Mouse (Mus musculus): ENCODE measurements around the gene Fam151b. TPM values are rescaled to one million over a fixed set of nuclear protein-coding genes. Genes with fewer than 3 reads are reported as not detected.
A peak's percentile ranks its signal among the peaks of the same experiment; 100 is the strongest.

The Fam151b gene
- polyA plus RNA-seq (2014; fragmentation: Nextera tagmentation; extraction: Ambion mirVana), result 0.32 and 0.34 TPM in 2 replicates

DNA sequence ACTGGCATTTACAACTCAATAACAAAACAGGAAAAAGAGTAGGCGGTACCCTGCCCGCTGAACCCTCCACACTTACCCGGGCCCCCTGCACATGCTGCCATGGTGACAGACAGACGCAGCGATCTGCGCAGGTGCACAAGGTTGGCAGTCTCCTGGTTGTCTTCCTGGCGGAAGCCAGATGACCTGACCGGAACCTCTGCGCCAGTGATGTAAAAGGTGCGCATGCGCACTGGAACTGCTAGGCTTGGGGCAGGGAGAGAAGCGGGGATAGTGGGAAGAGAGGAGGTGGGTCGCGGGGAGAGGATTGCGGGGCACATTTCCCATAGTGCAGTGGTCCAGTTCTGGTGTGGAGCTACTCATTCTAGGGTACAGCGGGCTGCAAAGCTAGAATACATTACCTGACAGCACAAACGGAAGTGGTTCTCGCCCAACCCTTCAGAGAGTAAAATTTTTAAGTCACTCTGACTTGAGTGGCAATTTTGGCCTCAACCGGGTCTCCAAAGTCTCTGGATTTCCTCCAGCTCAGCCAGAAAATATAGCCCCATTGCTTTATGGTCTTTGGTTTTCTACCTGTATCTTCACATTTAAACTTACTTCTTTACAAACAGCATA is at the start of gene Fam151b:
Gene Fam151b, minus strand, starts transcription at position 164 of the 612 bp plus-strand sequence.
- Histone ChIP-seq H3K4me2 (ENCODE audit: low read length) (peak within 1 kb of the TSS; percentile 59), H3K4me3 (ENCODE audit: low read depth, low read length) (peak within 1 kb of the TSS; percentile 41), H3K27me3 (replicated peaks; ENCODE audit: control insufficient read depth, insufficient read depth, low read length) (no peaks in the 10 kb centered on the region), H3K4me1 (ENCODE audit: control insufficient read depth, insufficient read depth, low read length) (no peaks in the 10 kb centered on the region), H3K9ac (ENCODE audit: low read length) (peak within 1 kb of the TSS; percentile 48), H3K36me3 (ENCODE audit: control insufficient read depth, insufficient read depth, low read length) (no peaks in the 10 kb centered on the region), H3K9me3 (replicated peaks; ENCODE audit: control insufficient read depth, low read length) (no peaks in the 10 kb centered on the region), H3K27ac (ENCODE audit: low read depth, low read length) (peak within 1 kb of the TSS; percentile 53; the same call in 1 of the 2 replicates)
- WGBS, result 6% methylated on average over 19 of the region's 19 CpGs
- DNase-seq (ENCODE audit: low spot score) (peak; percentile 98), ATAC-seq (peak; percentile 100)

DNA sequence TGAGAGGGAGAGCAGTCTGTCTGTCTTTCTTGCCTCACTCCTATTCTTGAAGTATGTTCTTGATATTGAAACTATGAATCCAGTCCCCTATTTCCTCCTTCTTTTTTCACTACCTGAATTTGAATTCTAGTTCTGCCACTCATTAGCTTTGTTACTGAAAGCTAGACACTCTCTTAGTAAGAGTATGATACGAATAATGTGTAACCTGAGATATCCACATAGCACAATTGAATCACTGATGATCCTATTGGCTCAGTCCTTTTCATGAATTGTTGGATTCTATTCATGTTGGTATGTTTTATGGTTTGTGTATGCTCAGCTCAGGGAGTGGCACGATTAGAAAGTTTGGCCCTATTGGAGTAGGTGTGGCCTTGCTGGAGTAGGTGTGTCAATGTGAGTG is 48.4 kb upstream of the Fam151b start:
- H3K4me1 ChIP-seq (ENCODE audit: control insufficient read depth, insufficient read depth, low read length), result peaks cover 6% of the 10 kb centered on the region
- no peak overlapping the region for H3K9ac ChIP-seq (ENCODE audit: low read length)
- DNase-seq (ENCODE audit: low spot score) (no peak), ATAC-seq (no peak)
- H3K27ac ChIP-seq (ENCODE audit: low read depth, low read length), result no peak overlapping the region
- no peak overlapping the region for H3K4me3 ChIP-seq (ENCODE audit: low read depth, low read length)
- no peaks in the 10 kb centered on the region for H3K9me3 ChIP-seq (replicated peaks; ENCODE audit: control insufficient read depth, low read length)
- WGBS, result 72% methylated on average over 2 of the region's 2 CpGs
- H3K27me3 ChIP-seq (replicated peaks; ENCODE audit: control insufficient read depth, insufficient read depth, low read length), result no peaks in the 10 kb centered on the region
- H3K4me2 ChIP-seq (ENCODE audit: low read length), result no peak overlapping the region
- no peaks in the 10 kb centered on the region for H3K36me3 ChIP-seq (ENCODE audit: control insufficient read depth, insufficient read depth, low read length)

DNA sequence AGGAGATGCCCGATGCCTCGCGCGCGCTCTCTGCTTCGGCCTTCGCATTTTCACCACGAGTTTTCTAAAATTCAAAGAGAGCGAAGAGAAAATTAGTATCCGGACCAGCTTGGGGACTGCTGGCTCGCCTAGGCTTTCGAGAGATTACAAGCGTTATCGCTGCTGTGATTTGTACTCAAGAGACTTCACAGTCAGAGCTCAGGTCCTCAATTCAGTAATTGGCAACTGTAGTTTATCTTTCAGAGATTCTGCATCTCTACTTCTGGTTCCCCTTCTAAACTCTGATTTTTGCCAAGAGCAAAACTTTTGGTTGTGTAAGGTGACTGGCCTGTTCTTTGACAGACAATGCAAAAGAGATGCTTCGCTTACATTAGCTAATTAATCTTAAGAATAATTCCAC is 47.4 kb upstream of the Fam151b start:
- Histone ChIP-seq H3K27me3 (replicated peaks; ENCODE audit: control insufficient read depth, insufficient read depth, low read length) (no peaks in the 10 kb centered on the region), H3K9me3 (replicated peaks; ENCODE audit: control insufficient read depth, low read length) (no peaks in the 10 kb centered on the region), H3K4me2 (ENCODE audit: low read length) (peak overlapping the region; percentile 76), H3K4me3 (ENCODE audit: low read depth, low read length) (peak overlapping the region; percentile 47), H3K4me1 (ENCODE audit: control insufficient read depth, insufficient read depth, low read length) (peaks cover 6% of the 10 kb centered on the region), H3K27ac (ENCODE audit: low read depth, low read length) (peak overlapping the region; percentile 78), H3K36me3 (ENCODE audit: control insufficient read depth, insufficient read depth, low read length) (no peaks in the 10 kb centered on the region), H3K9ac (ENCODE audit: low read length) (peak overlapping the region; percentile 67)
- no peak; the same call in 1 of the 2 replicates for ATAC-seq
- 4% methylated on average over 15 of the region's 15 CpGs for WGBS
- DNase-seq (ENCODE audit: low spot score), result no peak

DNA sequence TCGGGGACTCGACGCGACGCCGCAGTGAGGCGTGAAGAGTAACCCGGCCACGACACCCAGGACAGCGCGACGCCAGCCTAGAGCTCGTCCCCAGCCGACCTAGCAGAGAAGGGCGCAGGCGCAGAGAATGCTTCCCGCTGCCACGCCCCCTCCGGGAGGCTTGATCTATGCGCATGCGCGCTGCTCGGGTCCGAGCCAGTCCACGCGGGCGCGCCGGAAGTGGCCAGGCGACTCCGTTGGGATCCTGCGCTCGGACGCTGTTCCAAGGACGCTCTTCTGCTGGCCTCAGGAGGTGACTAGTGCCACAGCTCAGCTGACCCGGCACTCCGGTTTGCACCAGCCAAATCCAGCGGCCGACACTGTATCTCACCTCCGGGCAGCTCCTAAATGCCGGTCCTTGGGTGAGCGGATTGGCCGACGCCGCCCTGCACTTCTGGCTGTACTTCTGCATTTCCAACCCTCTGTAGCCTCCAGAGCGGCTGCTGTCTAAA is 47.0 kb upstream of the Fam151b start, which contains the start of gene Zfyve16:
Gene Zfyve16, minus strand, starts transcription at position 148 of the 491 bp plus-strand sequence.
- Histone ChIP-seq H3K9ac (ENCODE audit: low read length) (peak within 1 kb of the TSS; percentile 67), H3K27ac (ENCODE audit: low read depth, low read length) (peak within 1 kb of the TSS; percentile 78), H3K36me3 (ENCODE audit: control insufficient read depth, insufficient read depth, low read length) (no peaks in the 10 kb centered on the region), H3K4me1 (ENCODE audit: control insufficient read depth, insufficient read depth, low read length) (peaks cover 6% of the 10 kb centered on the region), H3K4me3 (ENCODE audit: low read depth, low read length) (peak within 1 kb of the TSS; percentile 47), H3K9me3 (replicated peaks; ENCODE audit: control insufficient read depth, low read length) (no peaks in the 10 kb centered on the region), H3K27me3 (replicated peaks; ENCODE audit: control insufficient read depth, insufficient read depth, low read length) (no peaks in the 10 kb centered on the region), H3K4me2 (ENCODE audit: low read length) (peak within 1 kb of the TSS; percentile 76)
- peak; percentile 98 for ATAC-seq
- under 1% methylated on average over 40 of the region's 46 CpGs for WGBS
- peak; percentile 98 for DNase-seq (ENCODE audit: low spot score)

DNA sequence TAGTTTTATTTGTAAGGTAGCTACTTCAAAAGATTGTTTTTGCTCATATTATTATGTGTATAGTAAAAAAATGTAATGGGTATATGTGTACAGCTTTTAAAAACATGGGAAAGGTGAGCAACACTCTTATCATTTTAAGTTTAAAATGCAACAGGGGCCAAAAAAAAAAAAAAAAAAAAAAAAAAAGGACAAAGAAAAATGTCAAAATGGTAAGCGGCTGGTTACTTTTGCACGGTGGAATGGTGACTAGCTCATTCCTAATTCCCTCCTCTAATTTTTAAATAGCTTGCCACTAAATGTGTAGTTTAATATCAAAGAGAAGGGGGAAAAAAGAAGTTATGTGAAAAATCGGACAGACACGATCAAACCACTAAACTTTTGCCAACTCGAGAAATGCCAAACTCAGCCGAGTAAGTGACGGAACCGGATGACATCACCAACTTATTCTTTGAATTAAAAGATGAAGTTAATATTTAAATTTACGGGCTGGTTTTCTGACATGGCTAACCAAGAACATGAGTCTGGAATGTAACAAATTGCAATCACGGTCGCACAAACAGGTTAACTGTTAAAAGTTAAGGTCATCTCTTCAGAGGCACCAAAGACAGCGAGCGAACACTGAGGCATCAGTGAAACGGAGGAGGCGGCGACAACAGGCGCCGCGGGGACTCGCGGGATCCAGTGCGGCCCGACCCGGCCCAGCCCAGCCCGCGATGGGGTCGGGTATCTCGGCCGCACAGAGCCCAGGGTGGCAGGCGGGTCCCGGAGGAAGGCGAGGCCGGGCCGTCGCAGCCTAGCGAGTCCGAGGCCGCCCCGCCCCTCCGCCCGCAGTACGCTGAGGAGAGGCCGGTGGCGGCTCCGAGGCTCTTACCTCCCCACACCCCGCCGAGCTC is 46.3 kb upstream of the Fam151b start:
- ATAC-seq, result peak; percentile 91
- H3K36me3 ChIP-seq (ENCODE audit: control insufficient read depth, insufficient read depth, low read length), result no peaks in the 10 kb centered on the region
- peak overlapping the region; percentile 76 for H3K4me2 ChIP-seq (ENCODE audit: low read length)
- peak overlapping the region; percentile 47 for H3K4me3 ChIP-seq (ENCODE audit: low read depth, low read length)
- WGBS, result 3% methylated on average over 44 of the region's 47 CpGs
- peak overlapping the region; percentile 78 for H3K27ac ChIP-seq (ENCODE audit: low read depth, low read length)
- H3K9ac ChIP-seq (ENCODE audit: low read length), result peak overlapping the region; percentile 67
- no peaks in the 10 kb centered on the region for H3K27me3 ChIP-seq (replicated peaks; ENCODE audit: control insufficient read depth, insufficient read depth, low read length)
- DNase-seq (ENCODE audit: low spot score), result peak; percentile 65
- no peaks in the 10 kb centered on the region for H3K9me3 ChIP-seq (replicated peaks; ENCODE audit: control insufficient read depth, low read length)
- H3K4me1 ChIP-seq (ENCODE audit: control insufficient read depth, insufficient read depth, low read length), result peaks cover 6% of the 10 kb centered on the region

DNA sequence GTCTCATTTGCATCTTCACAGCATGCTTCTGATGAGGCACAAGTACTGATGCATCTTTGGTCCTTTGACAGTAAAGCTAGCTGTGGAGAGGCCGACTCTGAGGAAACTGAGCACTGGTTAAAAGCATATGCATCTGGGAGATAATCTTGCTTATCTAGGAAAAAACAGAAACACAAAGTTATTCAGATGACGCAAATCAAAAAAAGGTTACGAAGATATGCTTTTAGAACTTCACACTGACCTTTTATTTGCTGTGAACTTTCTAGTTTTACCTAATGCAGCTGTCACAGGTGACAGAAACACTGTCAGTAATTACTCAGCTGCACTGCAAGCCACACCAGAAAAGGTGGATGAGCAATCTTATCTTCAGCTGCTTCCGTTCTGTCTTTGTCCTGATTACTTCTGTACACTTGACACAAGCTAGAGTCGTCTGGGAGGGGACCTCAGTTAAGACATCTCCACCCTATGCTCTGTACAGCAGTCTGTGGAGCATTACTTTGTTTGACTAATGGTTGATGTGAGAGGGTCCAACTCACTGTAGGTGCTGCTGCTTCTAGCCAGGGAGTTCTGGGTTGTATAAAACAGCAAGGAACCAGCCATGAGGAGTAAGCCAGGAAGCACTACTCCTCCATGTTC is 39.5 kb upstream of the Fam151b start:
- Histone ChIP-seq H3K36me3 (ENCODE audit: control insufficient read depth, insufficient read depth, low read length) (peaks cover 32% of the 10 kb centered on the region), H3K9me3 (replicated peaks; ENCODE audit: control insufficient read depth, low read length) (no peaks in the 10 kb centered on the region), H3K9ac (ENCODE audit: low read length) (no peak overlapping the region), H3K4me2 (ENCODE audit: low read length) (no peak overlapping the region), H3K4me3 (ENCODE audit: low read depth, low read length) (no peak overlapping the region), H3K27me3 (replicated peaks; ENCODE audit: control insufficient read depth, insufficient read depth, low read length) (no peaks in the 10 kb centered on the region), H3K4me1 (ENCODE audit: control insufficient read depth, insufficient read depth, low read length) (no peaks in the 10 kb centered on the region), H3K27ac (ENCODE audit: low read depth, low read length) (no peak overlapping the region)
- no peak for DNase-seq (ENCODE audit: low spot score)
- WGBS, result 93% methylated on average over 5 of the region's 5 CpGs
- ATAC-seq, result no peak

DNA sequence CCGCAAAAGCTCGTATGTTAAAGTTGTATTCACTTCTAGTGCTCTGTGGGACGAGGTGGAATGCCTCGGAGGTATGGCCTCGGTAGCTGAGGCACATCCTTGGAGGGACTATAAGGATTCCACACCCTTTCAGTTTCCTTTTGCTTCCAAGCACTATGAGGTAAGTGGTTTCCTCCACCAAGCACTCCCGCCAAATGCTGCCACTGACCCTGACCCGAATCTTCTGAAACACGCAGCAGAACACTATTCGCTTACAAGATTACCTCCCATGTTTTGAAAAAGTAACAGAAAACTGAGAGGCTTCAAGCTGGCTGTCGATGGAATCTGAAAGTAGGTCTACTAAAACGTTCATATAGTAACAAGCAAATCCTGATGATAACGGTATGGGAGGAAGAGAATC is 21.1 kb upstream of the Fam151b start:
- Histone ChIP-seq H3K4me3 (ENCODE audit: low read depth, low read length) (no peak overlapping the region), H3K27ac (ENCODE audit: low read depth, low read length) (no peak overlapping the region), H3K4me1 (ENCODE audit: control insufficient read depth, insufficient read depth, low read length) (no peaks in the 10 kb centered on the region), H3K4me2 (ENCODE audit: low read length) (no peak overlapping the region), H3K36me3 (ENCODE audit: control insufficient read depth, insufficient read depth, low read length) (peaks cover 38% of the 10 kb centered on the region), H3K27me3 (replicated peaks; ENCODE audit: control insufficient read depth, insufficient read depth, low read length) (no peaks in the 10 kb centered on the region), H3K9me3 (replicated peaks; ENCODE audit: control insufficient read depth, low read length) (no peaks in the 10 kb centered on the region), H3K9ac (ENCODE audit: low read length) (no peak overlapping the region)
- no peak for DNase-seq (ENCODE audit: low spot score)
- 90% methylated on average over 12 of the region's 12 CpGs for WGBS
- no peak for ATAC-seq

DNA sequence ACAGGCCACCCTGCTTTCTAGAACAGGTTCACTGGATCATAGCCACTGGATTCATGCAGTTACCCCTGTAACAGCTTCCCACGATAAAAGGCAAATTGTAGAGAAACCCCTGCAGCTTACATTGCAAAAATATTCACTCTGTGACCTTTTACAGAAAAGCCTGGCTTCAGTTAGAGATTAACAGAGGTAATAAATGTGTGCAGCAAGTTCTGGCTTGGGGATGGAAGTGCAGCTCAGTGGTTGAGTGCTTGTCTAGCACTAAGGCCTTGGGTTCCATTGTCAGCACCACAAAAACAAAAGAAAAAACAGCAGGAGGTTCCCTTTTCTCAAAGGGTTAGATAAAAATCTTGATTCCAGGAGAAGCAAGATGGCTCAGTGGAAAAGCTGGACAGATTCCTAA is 8.1 kb upstream of the Fam151b start:
- no peak overlapping the region for H3K9ac ChIP-seq (ENCODE audit: low read length)
- DNase-seq (ENCODE audit: low spot score) (no peak), ATAC-seq (no peak)
- 92% methylated on average over 1 of the region's 1 CpGs for WGBS
- H3K9me3 ChIP-seq (replicated peaks; ENCODE audit: control insufficient read depth, low read length), result no peaks in the 10 kb centered on the region
- no peak overlapping the region for H3K4me3 ChIP-seq (ENCODE audit: low read depth, low read length)
- no peak overlapping the region for H3K27ac ChIP-seq (ENCODE audit: low read depth, low read length)
- no peak overlapping the region for H3K4me2 ChIP-seq (ENCODE audit: low read length)
- H3K27me3 ChIP-seq (replicated peaks; ENCODE audit: control insufficient read depth, insufficient read depth, low read length), result no peaks in the 10 kb centered on the region
- no peaks in the 10 kb centered on the region for H3K4me1 ChIP-seq (ENCODE audit: control insufficient read depth, insufficient read depth, low read length)
- H3K36me3 ChIP-seq (ENCODE audit: control insufficient read depth, insufficient read depth, low read length), result peaks cover 25% of the 10 kb centered on the region

Data from forebrain, embryonic 14.5 days (tissue).